Mouse (Mus musculus) hindbrain, embryonic 14.5 days (tissue): ENCODE data around the gene Sparc. TPM values are rescaled to one million over a fixed set of nuclear protein-coding genes. Genes with fewer than 3 reads are reported as not detected.

Source experiments
- ATAC-seq: fragments of 200-750 bp; cut with Nextera tagmentation; 2 replicates; pipeline ENCODE4 v1.8.0; 2017; ENCODE audit warnings: moderate number of reproducible peaks, mild to moderate bottlenecking, moderate TSS enrichment, moderate library complexity; ENCODE audit not compliant: low FRiP score
- DNase-seq: peaks from one replicate; pipeline ENCODE4 v3.0.0-alpha.2; 2015; ENCODE audit warnings: low spot score
- H3K27ac ChIP-seq: fragments of 300-500 bp; sonication (generic); 2 replicates; pipeline ENCODE4 v1.5.1; 2014; ENCODE audit warnings: mild to moderate bottlenecking, moderate library complexity
- H3K27me3 ChIP-seq: fragments of 300-500 bp; sonication (generic); 2 replicates; pipeline ENCODE4 v1.6.1; 2014; ENCODE audit warnings: mild to moderate bottlenecking, low read length, mixed read lengths; ENCODE audit not compliant: control insufficient read depth, insufficient read depth
- H3K36me3 ChIP-seq: fragments of 300-500 bp; sonication (generic); replicated peaks from 2 replicates; pipeline ENCODE4 v1.6.1; 2014; ENCODE audit not compliant: control insufficient read depth, insufficient read depth
- H3K4me1 ChIP-seq: fragments of 300-500 bp; sonication (generic); replicated peaks from 2 replicates; pipeline ENCODE4 v1.6.1; 2014; ENCODE audit warnings: antibody characterized with exemption, low read length, mixed read lengths; ENCODE audit not compliant: control insufficient read depth, insufficient read depth
- H3K4me2 ChIP-seq: fragments of 300-500 bp; sonication (generic); replicated peaks from 2 replicates; pipeline ENCODE4 v1.6.1; 2014; ENCODE audit warnings: mild to moderate bottlenecking, moderate library complexity
- H3K4me3 ChIP-seq: fragments of 300-500 bp; sonication (generic); replicated peaks from 2 replicates; pipeline ENCODE4 v1.5.1; 2014; ENCODE audit warnings: mild to moderate bottlenecking, low read length
- H3K9ac ChIP-seq: fragments of 300-500 bp; sonication (generic); 2 replicates; pipeline ENCODE4 v1.6.1; 2014
- H3K9me3 ChIP-seq: fragments of 300-500 bp; sonication (generic); 2 replicates; pipeline ENCODE4 v1.6.1; 2016; ENCODE audit warnings: low read length; ENCODE audit not compliant: control insufficient read depth
- WGBS: fragments of 180-500 bp; shearing (Covaris S2); extraction: QIAGEN DNeasy Blood & Tissue Kit; methylation state at CpG from one replicate; pipeline ENCODE4 v1.1.7; 2014; 5-methylcytosine and 5-hydroxymethylcytosine counted together
- polyA plus RNA-seq: library from polyadenylated mRNA; unstranded; fragments of >200 nt; fragmentation: Nextera tagmentation; extraction: Ambion mirVana; gene quantifications from 2 replicates; pipeline ENCODE4 v1.2.1, GENCODE M21; 2014

Sparc gene
- polyA plus RNA-seq: 532 and 583 TPM in 2 replicates

DNA sequence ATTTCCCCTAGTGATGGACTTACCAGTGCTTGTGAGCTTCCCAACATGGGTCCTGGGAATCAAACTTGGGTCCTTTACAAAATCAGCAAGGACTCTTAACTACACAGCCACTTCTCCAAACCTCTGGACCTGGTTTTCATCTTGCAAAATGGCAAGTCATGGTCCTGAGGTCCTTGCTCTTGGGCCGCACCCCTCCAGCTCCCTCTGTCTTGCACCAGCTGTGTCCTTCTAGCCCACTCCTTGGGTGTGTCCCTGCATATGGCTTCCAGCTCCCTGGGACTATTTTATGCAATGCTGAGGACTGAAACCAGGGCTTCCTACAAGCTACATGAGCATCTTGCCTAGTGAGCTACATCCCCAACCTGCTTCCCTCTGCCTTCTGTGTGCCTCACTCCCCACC lies at the start of gene Sparc:
Sparc (minus strand) TSS at position 206 of the 400 bp plus-strand sequence.
- Histone ChIP-seq H3K4me1 (peaks cover 17% of the 10 kb centered on the region), H3K4me3 (no peak within 1 kb of the TSS), H3K36me3 (no peaks in the 10 kb centered on the region), H3K9me3 (no peaks in the 10 kb centered on the region), H3K27ac (peak within 1 kb of the TSS; percentile 51), H3K4me2 (no peak within 1 kb of the TSS), H3K27me3 (no peaks in the 10 kb centered on the region), H3K9ac (no peak within 1 kb of the TSS)
- WGBS: 100% methylated on average over 1 of the region's 1 CpGs
- ATAC-seq (no peak), DNase-seq (no peak)

DNA sequence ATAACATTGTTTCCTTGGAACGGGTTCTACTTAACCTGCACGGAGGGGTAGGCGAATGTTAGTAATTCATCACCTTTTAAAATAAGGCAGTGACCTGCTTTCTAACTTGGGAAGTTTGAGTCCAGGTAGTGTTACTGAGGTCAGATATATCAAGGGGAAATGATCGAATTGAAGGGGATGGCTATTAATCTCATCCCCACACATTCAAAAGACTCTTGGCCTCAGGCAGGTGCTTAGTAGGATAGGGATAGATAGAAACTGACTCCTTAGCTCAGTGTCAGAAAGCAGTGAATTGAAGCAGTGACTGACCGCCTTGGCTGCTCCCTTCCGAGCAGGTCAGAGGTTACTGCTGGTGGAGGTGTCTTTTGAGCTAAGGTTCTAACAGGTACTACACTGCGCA lies 48.5 kb upstream of the Sparc start:
- Histone ChIP-seq H3K9ac (no peak overlapping the region; the same call in 1 of the 2 replicates), H3K27ac (no peak overlapping the region), H3K27me3 (no peaks in the 10 kb centered on the region), H3K4me2 (peak overlapping the region; percentile 91), H3K9me3 (no peaks in the 10 kb centered on the region), H3K36me3 (0 out of 2 replicates have a peak, but pooled peaks cover 6% of the 10 kb centered on the region), H3K4me3 (no peak overlapping the region; the same call in 1 of the 2 replicates), H3K4me1 (peaks cover 27% of the 10 kb centered on the region)
- DNase-seq: no peak
- ATAC-seq: no peak
- WGBS: 93% methylated on average over 7 of the region's 7 CpGs

DNA sequence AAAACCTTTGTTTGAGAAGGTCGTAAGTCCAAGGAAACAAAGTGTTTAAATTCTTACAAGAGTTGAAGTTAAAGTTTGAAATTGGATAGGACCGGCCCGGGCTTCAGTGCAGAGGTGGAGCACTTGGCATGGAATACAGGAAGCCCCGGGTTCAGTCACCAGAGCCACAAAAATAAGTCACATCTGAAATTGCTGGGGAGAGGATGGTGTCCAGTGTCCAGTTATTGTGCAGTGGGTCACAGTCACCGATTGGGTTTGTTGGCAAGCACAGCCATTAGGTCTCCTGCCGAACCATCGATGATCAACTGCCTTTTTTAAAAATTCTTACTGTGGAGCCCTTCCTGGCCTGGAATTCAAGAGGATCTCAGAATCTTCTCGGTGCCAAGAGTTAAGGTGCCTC lies 47.8 kb upstream of the Sparc start:
- Histone ChIP-seq H3K9ac (peak overlapping the region; percentile 88), H3K4me3 (peak overlapping the region; percentile 86), H3K9me3 (no peaks in the 10 kb centered on the region), H3K4me2 (peak overlapping the region; percentile 91), H3K27me3 (no peaks in the 10 kb centered on the region), H3K4me1 (peaks cover 27% of the 10 kb centered on the region), H3K36me3 (0 out of 2 replicates have a peak, but pooled peaks cover 6% of the 10 kb centered on the region), H3K27ac (no peak overlapping the region)
- DNase-seq: no peak
- WGBS: 65% methylated on average over 8 of the region's 8 CpGs
- no peak for ATAC-seq

DNA sequence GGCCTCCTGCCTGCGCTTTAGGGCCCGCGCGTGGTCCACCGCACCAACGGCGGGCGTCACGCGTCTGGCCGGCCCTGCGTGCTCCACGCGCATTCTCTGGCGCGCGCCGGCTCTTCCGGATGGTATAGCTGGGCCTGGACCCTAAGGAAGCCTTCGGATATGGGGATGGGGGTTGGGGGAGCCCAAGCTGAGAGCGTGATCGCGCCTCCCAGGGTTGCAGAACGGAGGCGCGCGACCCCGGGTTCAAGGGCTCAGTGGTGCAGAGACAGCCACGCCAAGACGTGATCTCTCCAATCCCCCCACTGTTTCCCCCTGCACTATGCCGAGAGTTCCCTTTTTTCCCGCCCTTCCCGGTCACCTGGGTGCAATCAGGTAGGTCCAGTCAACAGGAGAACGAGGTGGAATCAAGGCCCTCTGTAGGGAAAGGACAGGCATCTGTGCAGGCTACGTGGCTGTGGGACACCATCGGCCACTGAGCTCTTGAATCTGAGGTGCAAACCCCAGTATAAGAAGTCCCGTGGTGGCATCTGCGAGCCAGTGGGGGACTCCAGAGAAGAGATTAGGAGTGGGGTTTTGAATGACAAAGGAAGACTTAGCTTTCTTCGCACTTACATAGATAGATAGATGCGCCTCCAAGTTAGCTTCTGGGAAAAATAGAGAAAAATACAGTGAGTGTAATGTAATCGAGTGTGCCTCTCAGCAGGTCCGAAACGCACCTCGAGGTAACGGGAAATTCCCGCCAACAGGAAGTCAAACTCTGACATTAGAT lies 47.1 kb upstream of the Sparc start:
- H3K9ac ChIP-seq: peak overlapping the region; percentile 88
- DNase-seq (peak; percentile 37), ATAC-seq (no peak; the same call in 1 of the 2 replicates)
- 1% methylated on average over 46 of the region's 46 CpGs for WGBS
- H3K4me3 ChIP-seq: peak overlapping the region; percentile 86
- H3K9me3 ChIP-seq: no peaks in the 10 kb centered on the region
- no peaks in the 10 kb centered on the region for H3K27me3 ChIP-seq
- 0 out of 2 replicates have a peak, but pooled peaks cover 6% of the 10 kb centered on the region for H3K36me3 ChIP-seq
- peak overlapping the region; percentile 81 for H3K27ac ChIP-seq
- H3K4me2 ChIP-seq: peak overlapping the region; percentile 91
- H3K4me1 ChIP-seq: peaks cover 27% of the 10 kb centered on the region

DNA sequence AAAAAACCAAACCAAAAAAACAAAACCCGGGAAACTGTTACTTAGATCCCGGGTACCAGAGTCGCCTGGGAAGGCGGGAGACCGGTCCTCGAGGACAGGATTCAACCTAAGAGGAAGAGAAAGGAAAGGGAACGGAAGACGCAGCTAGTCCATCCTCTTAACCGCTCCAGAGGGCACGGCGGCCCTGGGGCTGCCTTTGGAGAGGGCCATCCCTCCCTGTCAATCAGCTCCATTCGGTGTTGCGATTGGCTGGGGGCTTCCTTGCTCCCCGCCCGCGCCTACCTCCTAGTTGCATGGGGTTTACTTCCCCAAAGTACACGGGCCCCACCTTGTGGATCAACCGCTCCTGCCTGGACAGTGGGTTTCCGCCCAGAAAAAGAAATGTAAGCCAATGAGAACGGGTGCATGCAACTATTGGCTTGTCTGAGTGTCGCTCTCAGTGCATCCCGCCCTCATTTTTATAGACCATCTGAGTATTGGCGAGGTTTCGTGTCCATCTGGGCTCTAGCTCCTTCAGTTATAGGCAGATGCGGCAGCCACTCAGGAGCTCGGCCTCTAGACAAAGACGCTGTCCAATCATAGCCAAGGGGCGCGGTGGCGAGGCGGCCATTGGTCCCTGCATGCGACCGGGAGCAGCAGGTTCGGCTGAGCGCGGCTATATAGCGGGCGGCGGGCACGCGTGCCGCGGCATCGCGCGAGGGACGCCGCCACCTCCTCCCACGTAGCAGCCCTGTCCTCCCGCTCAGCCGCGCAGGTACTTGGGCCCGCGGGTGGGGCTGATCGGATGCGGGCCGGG lies 46.3 kb upstream of the Sparc start, which contains the start of gene G3bp1:
G3bp1 (plus strand) TSS at position 638 of the 796 bp plus-strand sequence.
- H3K4me2 ChIP-seq: peak within 1 kb of the TSS; percentile 91
- H3K9me3 ChIP-seq: no peaks in the 10 kb centered on the region
- peak; percentile 98 for ATAC-seq
- WGBS: under 1% methylated on average over 57 of the region's 57 CpGs
- H3K9ac ChIP-seq: peak within 1 kb of the TSS; percentile 88
- 0 out of 2 replicates have a peak, but pooled peaks cover 6% of the 10 kb centered on the region for H3K36me3 ChIP-seq
- H3K4me3 ChIP-seq: peak within 1 kb of the TSS; percentile 86
- no peaks in the 10 kb centered on the region for H3K27me3 ChIP-seq
- peak; percentile 98 for DNase-seq
- H3K4me1 ChIP-seq: peaks cover 27% of the 10 kb centered on the region
- peak within 1 kb of the TSS; percentile 81 for H3K27ac ChIP-seq

DNA sequence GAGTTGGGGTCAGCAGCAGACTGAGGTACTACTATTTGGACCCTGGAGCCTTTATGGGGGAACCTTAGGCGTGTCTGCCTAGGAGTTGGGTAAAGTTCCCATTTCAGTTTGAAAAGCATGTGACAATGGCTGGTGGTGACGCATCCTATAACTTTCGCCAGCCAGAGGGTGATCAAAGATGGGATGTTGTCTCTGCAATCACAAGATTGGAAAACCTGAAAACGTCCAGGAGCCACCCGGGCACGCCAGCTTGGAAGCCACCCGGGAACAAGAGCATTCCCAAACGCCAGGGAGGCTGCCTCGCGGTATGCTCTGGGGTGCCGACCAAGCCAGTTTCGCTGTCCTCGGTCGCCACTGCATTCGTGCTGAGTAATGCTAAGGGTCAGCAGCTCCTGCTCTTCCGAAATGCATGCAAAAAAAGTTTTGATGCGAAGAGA lies 45.6 kb upstream of the Sparc start:
- no peak for ATAC-seq
- WGBS: 3% methylated on average over 17 of the region's 17 CpGs
- 0 out of 2 replicates have a peak, but pooled peaks cover 6% of the 10 kb centered on the region for H3K36me3 ChIP-seq

DNA sequence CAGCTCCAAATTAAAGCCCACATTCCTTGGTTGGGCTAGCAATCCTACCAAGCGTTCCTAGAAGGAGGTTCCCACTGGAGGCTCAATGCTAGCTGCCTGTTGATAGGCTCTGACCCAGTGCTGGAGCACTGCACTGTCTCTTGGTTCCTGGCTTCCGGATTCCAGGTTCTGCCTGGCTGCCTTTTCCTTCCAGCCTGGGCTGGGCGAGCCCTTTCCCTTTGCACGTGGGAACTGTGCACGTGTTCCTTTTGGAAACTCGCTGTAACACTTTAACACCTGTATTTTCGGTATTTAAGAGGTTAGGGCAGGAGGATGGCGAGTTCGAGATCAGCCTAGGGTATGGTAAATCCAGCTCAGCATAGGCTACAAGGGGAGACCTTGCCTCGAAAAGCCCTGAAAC lies 45.0 kb upstream of the Sparc start:
- H3K9me3 ChIP-seq: no peaks in the 10 kb centered on the region
- no peaks in the 10 kb centered on the region for H3K27me3 ChIP-seq
- peaks cover 21% of the 10 kb centered on the region for H3K4me1 ChIP-seq
- 64% methylated on average over 10 of the region's 10 CpGs for WGBS
- no peak for ATAC-seq
- no peak overlapping the region for H3K4me3 ChIP-seq
- no peak for DNase-seq
- H3K36me3 ChIP-seq: 0 out of 2 replicates have a peak, but pooled peaks cover under 1% of the 10 kb centered on the region
- H3K27ac ChIP-seq: peak overlapping the region; percentile 79
- H3K4me2 ChIP-seq: peak overlapping the region; percentile 74
- peak overlapping the region; percentile 58 for H3K9ac ChIP-seq

More for the DNA sequence above, 45.6 kb upstream of the Sparc start:
- H3K9ac ChIP-seq: peak overlapping the region; percentile 58
- peaks cover 23% of the 10 kb centered on the region for H3K4me1 ChIP-seq
- H3K4me3 ChIP-seq: peak overlapping the region; percentile 37
- no peaks in the 10 kb centered on the region for H3K27me3 ChIP-seq
- peak; percentile 32 for DNase-seq
- peak overlapping the region; percentile 74 for H3K4me2 ChIP-seq
- peak overlapping the region; percentile 79 for H3K27ac ChIP-seq
- H3K9me3 ChIP-seq: no peaks in the 10 kb centered on the region

DNA sequence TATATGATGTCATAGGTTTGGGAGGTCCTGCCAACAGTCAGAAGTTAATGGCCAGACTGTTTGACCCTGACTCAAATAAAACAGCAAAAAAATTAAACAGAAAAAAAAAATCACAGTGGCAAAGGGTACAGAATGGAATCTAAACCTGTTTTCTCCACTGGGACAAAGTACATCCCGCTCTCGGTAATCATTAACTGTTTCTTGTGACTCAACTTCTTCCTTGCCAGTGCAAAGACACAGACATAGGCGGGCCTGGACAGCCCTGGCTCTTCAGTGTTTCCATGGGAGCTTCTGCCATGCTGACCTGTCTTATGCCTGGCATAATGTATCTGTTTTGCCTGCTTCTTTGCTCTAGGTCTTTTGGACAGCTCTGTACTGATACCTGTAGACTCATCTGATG lies 42.2 kb upstream of the Sparc start:
- ATAC-seq: no peak
- Histone ChIP-seq H3K27ac (no peak overlapping the region), H3K27me3 (no peaks in the 10 kb centered on the region), H3K9ac (no peak overlapping the region), H3K36me3 (no peaks in the 10 kb centered on the region), H3K9me3 (no peaks in the 10 kb centered on the region), H3K4me1 (peaks cover 14% of the 10 kb centered on the region), H3K4me3 (no peak overlapping the region), H3K4me2 (no peak overlapping the region)
- no peak for DNase-seq
- 90% methylated on average over 3 of the region's 3 CpGs for WGBS

DNA sequence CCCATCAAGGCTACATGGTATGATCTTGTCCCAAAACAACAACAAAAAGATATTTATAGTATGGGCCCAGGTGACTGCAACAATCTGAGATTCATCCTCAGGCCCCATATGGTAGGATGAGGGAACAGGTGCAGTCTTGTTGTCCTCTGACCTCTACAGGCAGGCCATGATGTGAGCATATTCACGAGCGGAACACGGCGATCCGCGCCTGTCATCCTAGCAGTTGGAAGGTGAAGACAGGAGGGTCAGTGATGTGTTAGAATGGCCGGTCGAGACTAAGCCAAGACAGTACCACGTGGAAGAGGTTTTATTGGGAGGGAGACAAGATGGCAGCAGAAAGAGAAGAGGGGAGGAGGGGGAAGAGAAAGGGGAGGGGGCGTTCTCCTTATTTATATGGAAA lies 41.7 kb upstream of the Sparc start:
- DNase-seq (no peak), ATAC-seq (no peak)
- no peak overlapping the region for H3K9ac ChIP-seq
- H3K4me3 ChIP-seq: no peak overlapping the region
- no peaks in the 10 kb centered on the region for H3K27me3 ChIP-seq
- peaks cover 18% of the 10 kb centered on the region for H3K4me1 ChIP-seq
- H3K36me3 ChIP-seq: no peaks in the 10 kb centered on the region
- no peaks in the 10 kb centered on the region for H3K9me3 ChIP-seq
- H3K4me2 ChIP-seq: no peak overlapping the region
- H3K27ac ChIP-seq: no peak overlapping the region
- WGBS: 86% methylated on average over 10 of the region's 10 CpGs
